Mouse (Mus musculus): Measurements from ENCODE around the gene Neurog2. TPM values are rescaled to one million over a fixed set of nuclear protein-coding genes. Genes with fewer than 3 reads are reported as not detected.

Neurog2 gene
- total RNA-seq, 2 experiments from 2014 or later, result 0.35 to 0.53 TPM

- no peak for DNase-seq (ENCODE audit: low spot score in 2 of 2)
- intact Hi-C loops (cut with DNase I), result loop anchor here (10.0 kb wide), 1 partner anchor 305 kb away; no protein-coding TSS in a partner anchor
Observed at GRCm38 (mm10) chr3:127639875-127640761, 7.2 kb downstream of the Neurog2 start.

- intact Hi-C loops (cut with DNase I), result no loop called here
- no peak for DNase-seq (ENCODE audit: low spot score in 2 of 2)
Observed at GRCm38 (mm10) chr3:127640762-127641700, 8.1 kb downstream of the Neurog2 start.

GRCm38 (mm10) chr3:127642211-127642610 lies 9.3 kb downstream of the Neurog2 start:
- DNase-seq (ENCODE audit: low spot score in 2 of 2), result no peak
- intact Hi-C loops (cut with DNase I), result no loop called here

- no peak for DNase-seq (ENCODE audit: low spot score in 2 of 2)
- intact Hi-C loops (cut with DNase I), result no loop called here
Observed at GRCm38 (mm10) chr3:127646156-127646825, 13.4 kb downstream of the Neurog2 start.

GRCm38 (mm10) chr3:127651742-127652653 lies 19.1 kb downstream of the Neurog2 start:
- intact Hi-C loops (cut with DNase I), result no loop called here

GRCm38 (mm10) chr3:127660712-127661111 lies 27.8 kb downstream of the Neurog2 start:
- DNase-seq (ENCODE audit: low spot score in 2 of 2), result no peak
- intact Hi-C loops (cut with DNase I), result no loop called here

More at GRCm38 (mm10) chr3:127651742-127652653, 19.1 kb downstream of the Neurog2 start:
- DNase-seq (ENCODE audit: low spot score in 2 of 2), result no peak

- peak in 1 of 2 experiments; percentile 10 for DNase-seq (ENCODE audit: low spot score in 2 of 2)
- intact Hi-C loops (cut with DNase I), result no loop called here
Observed at GRCm38 (mm10) chr3:127661646-127662531, 29.0 kb downstream of the Neurog2 start.

GRCm38 (mm10) chr3:127679703-127680102 lies 46.8 kb downstream of the Neurog2 start:
- DNase-seq (ENCODE audit: low spot score in 2 of 2), result no peak
- intact Hi-C loops (cut with DNase I), result no loop called here

Other genes starting within 250 kb of the Neurog2 start
- 1,000 to 10,000 TPM in 1 of 2 experiments, 100 to 1,000 TPM in 1; 969 to 1,019 TPM for gene Ank2, start 133.8 kb upstream of the Neurog2 start, total RNA-seq (2021)
- 10 to 100 TPM; 17.6 to 19.0 TPM for gene Larp7, start 79.8 kb upstream of the Neurog2 start, total RNA-seq (2021)
- 1 to 10 TPM; 2.3 to 2.6 TPM for gene Zgrf1, start 79.6 kb upstream of the Neurog2 start, total RNA-seq (2021)
- 1 to 10 TPM; 3.9 to 4.9 TPM for gene Alpk1, start 147.4 kb downstream of the Neurog2 start, total RNA-seq (2021)
- gene Tifa, start 156.7 kb downstream of the Neurog2 start, total RNA-seq (2021), result 1 to 10 TPM; 3.8 to 6.3 TPM
- 10 to 100 TPM; 71.3 to 74.1 TPM for gene Ap1ar, start 204.4 kb downstream of the Neurog2 start, total RNA-seq (2021)